Mouse (Mus musculus) forebrain, embryonic 10.5 days (tissue): ENCODE measurements around the gene Fbxl4. TPM values are rescaled to one million over a fixed set of nuclear protein-coding genes. Genes with fewer than 3 reads are reported as not detected.

Source experiments
- DNase-seq: peaks from one replicate; pipeline ENCODE4 v3.0.0-alpha.2; 2017; ENCODE audit warnings: low spot score; ENCODE audit errors: extremely low spot score
- H3K27ac ChIP-seq: fragments of 300-500 bp; sonication (generic); 2 replicates; pipeline ENCODE4 v1.5.1; 2016; ENCODE audit warnings: mild to moderate bottlenecking
- H3K27me3 ChIP-seq: fragments of 300-500 bp; sonication (generic); 2 replicates; pipeline ENCODE4 v1.6.1; 2016; ENCODE audit warnings: mild to moderate bottlenecking; ENCODE audit not compliant: poor library complexity, severe bottlenecking
- H3K36me3 ChIP-seq: fragments of 300-500 bp; sonication (generic); replicated peaks from 2 replicates; pipeline ENCODE4 v1.6.1; 2016; ENCODE audit warnings: mild to moderate bottlenecking, moderate library complexity
- H3K4me1 ChIP-seq: fragments of 300-500 bp; sonication (generic); 2 replicates; pipeline ENCODE4 v1.6.1; 2016
- H3K4me3 ChIP-seq: fragments of 300-500 bp; sonication (generic); 2 replicates; pipeline ENCODE4 v1.5.1; 2016; ENCODE audit warnings: mild to moderate bottlenecking, moderate library complexity
- H3K9me3 ChIP-seq: fragments of 300-500 bp; sonication (generic); 2 replicates; pipeline ENCODE4 v1.6.1; 2016; ENCODE audit warnings: mild to moderate bottlenecking, moderate library complexity
- WGBS: fragments of 180-500 bp; shearing (Covaris S2); methylation state at CpG from one replicate; pipeline ENCODE4 v1.1.7; 2016; 5-methylcytosine and 5-hydroxymethylcytosine counted together
- polyA plus RNA-seq: library from polyadenylated mRNA; unstranded; fragments of >200 nt; fragmentation: Nextera tagmentation; extraction: Ambion mirVana; gene quantifications from 2 replicates; pipeline ENCODE4 v1.2.1, GENCODE M21; 2016

Gene Fbxl4
- polyA plus RNA-seq, 1 experiment from 2014 or later, result 6.8 TPM

- peak; percentile 47 for DNase-seq
- H3K27ac ChIP-seq, result peak overlapping the region; percentile 82
- peaks cover 96% of the 10 kb centered on the region for H3K27me3 ChIP-seq
- no peaks in the 10 kb centered on the region for H3K9me3 ChIP-seq
- H3K4me1 ChIP-seq, result peaks cover 62% of the 10 kb centered on the region
- WGBS, result under 1% methylated on average over 28 of the region's 28 CpGs
- H3K4me3 ChIP-seq, result peak overlapping the region; percentile 87
- H3K36me3 ChIP-seq, result no peaks in the 10 kb centered on the region
These were observed 122.2 kb downstream of the Fbxl4 start for GRCm38 (mm10) chr4:22479368-22480090.

DNA sequence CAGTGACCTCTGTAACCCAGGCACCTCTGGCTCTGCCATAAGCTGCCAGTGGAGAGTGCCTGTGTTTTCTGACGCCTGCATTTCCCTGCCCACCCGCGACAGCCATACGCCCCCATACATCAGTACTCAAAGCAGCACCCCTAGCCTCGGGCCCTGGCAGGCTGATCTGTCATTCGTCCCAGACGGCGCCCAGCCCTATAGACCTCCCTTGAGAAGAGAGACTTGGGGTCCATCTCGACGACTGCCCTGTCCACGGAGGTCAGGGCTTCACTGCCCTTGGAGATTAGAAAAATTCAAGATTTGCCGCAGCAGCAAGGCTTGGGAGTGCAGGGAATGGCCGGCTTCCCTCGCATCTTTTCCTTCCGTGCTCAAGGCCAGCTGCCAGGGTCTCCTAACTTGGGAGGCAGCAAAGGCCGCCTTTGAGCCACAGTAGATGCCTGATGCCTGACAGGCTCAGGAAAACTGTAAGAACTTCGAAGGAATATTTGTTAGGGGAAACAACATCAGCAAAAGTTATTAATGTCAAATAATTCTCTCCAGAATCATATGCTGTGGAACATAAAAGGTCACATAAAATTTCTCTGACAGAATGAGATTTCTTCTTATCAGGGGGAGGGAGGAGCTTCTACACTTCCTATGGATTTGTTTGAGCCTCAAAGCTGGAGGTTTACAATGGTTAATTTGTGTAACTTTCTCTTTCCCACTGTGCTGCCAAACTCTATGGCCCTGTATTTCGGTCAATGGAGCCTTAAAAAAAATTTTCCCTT is 122.9 kb downstream of the Fbxl4 start:
- peaks cover 62% of the 10 kb centered on the region for H3K4me1 ChIP-seq
- no peaks in the 10 kb centered on the region for H3K9me3 ChIP-seq
- under 1% methylated on average over 18 of the region's 18 CpGs for WGBS
- DNase-seq, result peak; percentile 41
- H3K4me3 ChIP-seq, result peak overlapping the region; percentile 87
- H3K36me3 ChIP-seq, result no peaks in the 10 kb centered on the region
- H3K27me3 ChIP-seq, result peaks cover 96% of the 10 kb centered on the region
- peak overlapping the region; percentile 82 for H3K27ac ChIP-seq

DNA sequence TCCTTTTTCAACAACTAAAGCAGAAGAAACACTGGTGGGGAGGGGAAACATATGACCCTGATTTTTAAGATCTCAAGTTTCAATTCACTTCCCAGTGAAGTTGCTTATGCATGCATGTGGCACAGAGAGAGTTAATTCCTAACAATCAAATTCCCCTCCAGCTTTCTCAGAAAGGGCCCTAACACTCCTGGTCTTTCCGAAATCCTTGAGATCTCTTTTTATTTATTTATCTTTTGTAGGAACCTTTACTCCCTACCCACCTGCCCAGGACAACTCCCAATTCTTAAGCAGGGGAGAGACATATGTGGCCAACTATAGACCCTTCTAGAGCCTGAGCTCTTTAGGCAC is 123.5 kb downstream of the Fbxl4 start:
- Histone ChIP-seq H3K27ac (peak overlapping the region; percentile 82; the same call in 1 of the 2 replicates), H3K36me3 (no peaks in the 10 kb centered on the region), H3K9me3 (no peaks in the 10 kb centered on the region), H3K4me1 (peaks cover 62% of the 10 kb centered on the region), H3K4me3 (peak overlapping the region; percentile 87; the same call in 1 of the 2 replicates), H3K27me3 (peaks cover 96% of the 10 kb centered on the region)
- no peak for DNase-seq
- 2% methylated on average over 1 of the region's 1 CpGs for WGBS

DNA sequence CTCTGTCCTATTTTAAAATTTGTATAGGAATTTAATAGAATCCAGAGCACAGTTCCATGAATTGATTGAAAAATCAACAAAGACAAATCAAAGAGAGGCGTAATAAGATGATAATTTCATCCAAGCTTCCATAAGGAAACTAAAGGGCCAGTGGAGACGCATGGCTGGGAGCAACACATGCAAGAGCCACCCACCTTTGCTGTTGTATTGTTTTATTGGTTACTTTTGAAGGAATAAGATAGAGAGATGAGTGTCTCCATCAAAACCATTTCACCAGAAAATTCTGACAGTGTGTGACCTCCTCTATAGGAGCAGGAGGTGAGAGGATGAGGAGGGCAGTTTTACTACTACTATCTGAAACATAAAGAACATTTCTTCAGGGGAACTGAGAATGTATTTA is 124.8 kb downstream of the Fbxl4 start:
- Histone ChIP-seq H3K4me3 (peak overlapping the region; percentile 87; the same call in 1 of the 2 replicates), H3K27ac (no peak overlapping the region), H3K4me1 (peaks cover 58% of the 10 kb centered on the region), H3K9me3 (no peaks in the 10 kb centered on the region), H3K27me3 (peaks cover 98% of the 10 kb centered on the region), H3K36me3 (no peaks in the 10 kb centered on the region)
- WGBS, result 32% methylated on average over 2 of the region's 2 CpGs
- DNase-seq, result no peak

DNA sequence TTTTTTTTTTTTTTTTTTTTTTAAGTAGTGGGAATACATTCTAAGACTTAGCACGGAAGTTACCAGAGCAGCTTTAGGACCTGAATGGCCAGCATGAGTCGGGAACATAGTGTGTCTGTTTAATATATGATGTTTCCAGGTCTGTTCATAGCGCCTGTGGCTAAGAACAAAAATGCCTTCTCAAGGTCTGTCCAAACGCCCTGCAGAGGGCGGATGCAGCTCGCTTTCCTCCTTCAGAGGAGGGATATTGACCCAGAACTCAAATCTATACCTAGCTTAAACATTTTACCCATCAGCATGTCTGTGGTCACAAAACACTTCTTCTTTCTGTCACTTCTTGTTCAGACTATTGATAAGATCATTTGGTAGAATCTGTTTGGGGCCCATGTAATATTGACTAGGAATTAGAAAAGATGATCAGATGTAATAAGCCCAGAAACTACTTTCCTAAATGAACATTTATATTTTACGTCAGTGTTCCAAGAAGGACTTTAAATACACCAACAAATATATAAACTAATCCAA is 125.5 kb downstream of the Fbxl4 start:
- Histone ChIP-seq H3K4me3 (peak overlapping the region; percentile 87), H3K4me1 (peaks cover 58% of the 10 kb centered on the region), H3K27ac (no peak overlapping the region; the same call in 1 of the 2 replicates), H3K27me3 (peaks cover 99% of the 10 kb centered on the region), H3K36me3 (no peaks in the 10 kb centered on the region), H3K9me3 (no peaks in the 10 kb centered on the region)
- WGBS, result 10% methylated on average over 7 of the region's 7 CpGs
- no peak for DNase-seq

DNA sequence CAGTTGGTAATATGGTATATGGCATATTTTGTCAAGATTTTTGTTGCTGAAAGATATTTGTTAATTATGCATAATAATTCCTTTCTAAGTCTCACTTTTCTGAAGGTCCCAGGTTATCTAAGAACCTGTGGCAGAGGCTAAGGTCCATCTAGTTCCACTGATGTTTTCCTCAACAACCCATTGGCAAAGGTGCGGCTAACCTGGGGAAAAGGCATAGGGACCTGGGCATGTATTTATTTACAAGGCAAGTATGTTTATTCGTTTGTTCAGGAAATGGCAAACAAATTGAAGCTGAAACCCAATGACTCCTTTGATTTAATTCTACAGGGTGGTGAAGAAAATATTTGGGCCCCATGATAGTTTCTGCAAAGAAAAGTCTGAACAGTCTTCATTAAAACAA is 126.2 kb downstream of the Fbxl4 start:
- H3K27ac ChIP-seq, result no peak overlapping the region
- no peaks in the 10 kb centered on the region for H3K9me3 ChIP-seq
- WGBS, result 19% methylated on average over 2 of the region's 2 CpGs
- no peaks in the 10 kb centered on the region for H3K36me3 ChIP-seq
- peaks cover 58% of the 10 kb centered on the region for H3K4me1 ChIP-seq
- peak overlapping the region; percentile 87 for H3K4me3 ChIP-seq
- no peak for DNase-seq
- H3K27me3 ChIP-seq, result peaks cover 99% of the 10 kb centered on the region

Other genes with a start within 250 kb of the Fbxl4 start
- gene Pou3f2, start 130.8 kb downstream of the Fbxl4 start, polyA plus RNA-seq, result 13.3 and 14.6 TPM in 2 replicates